Mouse (Mus musculus) v-Abl transformed pro-B cells (cell line): ENCODE data around the gene Wdr19.

Experiments used
- in situ Hi-C, 2 experiments: fragments of 400-800 bp; cut with MboI; formaldehyde crosslinking; loops; one replicate each; pipeline ENCODE4 v1.15.1; 2025; ENCODE audit not compliant: unreplicated experiment in 2 of 2

Wdr19 gene

DNA sequence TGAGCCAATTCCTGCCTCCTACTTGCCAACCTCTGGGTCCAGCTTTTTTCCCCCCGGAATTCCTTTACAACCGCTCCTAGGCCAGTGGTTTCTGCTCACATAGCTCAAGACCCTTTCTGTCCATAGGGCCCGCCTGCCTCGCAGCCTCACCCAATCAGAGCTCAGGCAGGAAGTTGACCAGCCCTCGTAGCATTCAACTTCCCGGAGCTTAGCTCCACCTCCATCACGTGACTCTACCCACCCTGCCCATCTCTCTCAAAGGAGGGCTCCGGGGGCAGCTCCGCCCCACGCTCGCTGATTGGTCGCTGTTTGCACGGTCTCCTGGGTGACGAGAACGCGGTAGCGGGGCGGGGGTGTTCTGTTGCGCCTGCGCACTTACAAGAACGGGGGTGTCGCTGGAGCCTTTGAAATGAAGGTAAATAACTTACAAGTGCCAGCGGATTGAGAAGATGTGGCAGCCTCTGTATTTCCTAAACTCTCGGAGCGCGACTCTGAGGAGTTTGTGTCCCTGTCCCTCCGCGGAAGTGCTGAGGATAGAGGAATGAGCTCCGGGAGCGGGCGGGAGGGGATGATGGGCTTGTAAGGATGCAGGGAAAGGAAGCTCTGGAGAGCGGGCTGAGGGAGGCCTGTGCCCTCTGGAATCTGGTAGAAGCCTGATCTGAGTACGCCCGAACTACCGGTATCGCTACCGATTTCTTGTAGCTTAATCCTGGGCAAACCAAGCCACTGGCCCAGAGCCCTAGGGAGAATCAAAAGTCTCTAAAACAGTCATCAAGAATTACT, at the start of gene Wdr19:
TSS of gene Wdr19 (plus strand) at position 351 of the 783 bp plus-strand sequence.
- in situ Hi-C loops, result loop anchor here (10.0 to 25.0 kb wide), 3 partner anchors 187 to 312 kb away; no protein-coding TSS in a partner anchor

DNA sequence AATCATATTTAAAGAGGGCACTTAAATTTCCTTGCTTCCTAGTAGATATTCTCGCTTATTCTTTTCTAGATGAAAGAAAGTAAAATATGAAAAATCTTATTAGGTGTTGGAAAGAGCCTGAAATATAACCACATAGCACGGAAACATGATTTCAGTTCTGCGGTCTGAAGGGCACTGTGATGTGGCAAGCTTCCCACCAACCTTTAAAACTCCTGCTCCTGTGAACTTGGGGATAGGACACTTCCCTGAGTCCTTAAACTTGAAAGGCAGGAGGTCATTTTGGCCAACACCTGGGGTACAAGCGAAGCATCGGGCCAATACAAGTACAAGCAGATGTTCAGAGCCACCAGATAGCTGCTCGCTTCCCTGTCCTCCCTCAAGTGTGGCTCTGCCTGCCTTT, 49.8 kb upstream of the Wdr19 start:
- in situ Hi-C loops, result no loop called here

- in situ Hi-C loops, result no loop called here
Measured at GRCm38 (mm10) chr5:65150376-65150955, 49.0 kb upstream of the Wdr19 start.

GRCm38 (mm10) chr5:65151276-65151675, 48.2 kb upstream of the Wdr19 start:
- in situ Hi-C loops, result no loop called here

GRCm38 (mm10) chr5:65151767-65152166, 47.7 kb upstream of the Wdr19 start:
- in situ Hi-C loops, result no loop called here

DNA sequence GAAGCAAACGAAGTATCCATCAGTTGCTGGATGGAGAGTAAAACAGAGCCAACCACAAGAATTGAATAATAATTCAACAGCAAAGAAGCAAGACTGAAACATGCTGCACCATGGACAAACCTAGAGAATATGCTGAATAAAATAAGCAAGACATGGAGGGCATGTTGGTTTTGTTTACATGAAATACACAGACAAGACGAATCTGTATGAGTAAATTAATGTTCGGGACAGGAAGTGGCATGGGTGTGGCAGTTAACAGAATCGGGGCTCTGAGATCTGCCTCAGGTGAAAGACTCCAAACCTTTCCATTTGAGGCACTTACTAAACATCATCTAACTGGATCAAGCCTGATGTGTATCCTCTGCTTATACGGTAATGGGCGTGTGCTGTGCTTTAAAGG, 45.2 kb upstream of the Wdr19 start:
- in situ Hi-C loops, result no loop called here

DNA sequence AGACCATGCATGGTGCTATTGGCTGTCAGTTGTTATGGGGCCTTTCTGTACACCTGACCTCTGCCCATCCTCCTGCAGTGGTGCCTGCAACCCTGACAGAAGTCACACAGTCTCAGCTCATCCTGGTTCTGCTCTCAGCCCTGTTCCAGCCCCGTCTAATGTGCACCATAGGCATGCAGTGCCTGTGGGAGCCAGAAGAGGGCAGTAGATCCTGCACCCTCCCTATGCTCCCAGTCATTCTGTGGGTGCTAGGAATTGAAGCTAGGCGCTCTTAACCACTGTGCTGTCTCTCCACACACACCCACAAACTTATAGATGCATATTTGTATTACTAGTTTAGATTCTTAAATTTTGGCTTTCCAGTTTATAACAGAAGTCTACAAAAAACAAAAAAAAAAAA, 42.6 kb upstream of the Wdr19 start:
- in situ Hi-C loops, result no loop called here

GRCm38 (mm10) chr5:65157412-65158381, 41.8 kb upstream of the Wdr19 start:
- in situ Hi-C loops, result no loop called here

DNA sequence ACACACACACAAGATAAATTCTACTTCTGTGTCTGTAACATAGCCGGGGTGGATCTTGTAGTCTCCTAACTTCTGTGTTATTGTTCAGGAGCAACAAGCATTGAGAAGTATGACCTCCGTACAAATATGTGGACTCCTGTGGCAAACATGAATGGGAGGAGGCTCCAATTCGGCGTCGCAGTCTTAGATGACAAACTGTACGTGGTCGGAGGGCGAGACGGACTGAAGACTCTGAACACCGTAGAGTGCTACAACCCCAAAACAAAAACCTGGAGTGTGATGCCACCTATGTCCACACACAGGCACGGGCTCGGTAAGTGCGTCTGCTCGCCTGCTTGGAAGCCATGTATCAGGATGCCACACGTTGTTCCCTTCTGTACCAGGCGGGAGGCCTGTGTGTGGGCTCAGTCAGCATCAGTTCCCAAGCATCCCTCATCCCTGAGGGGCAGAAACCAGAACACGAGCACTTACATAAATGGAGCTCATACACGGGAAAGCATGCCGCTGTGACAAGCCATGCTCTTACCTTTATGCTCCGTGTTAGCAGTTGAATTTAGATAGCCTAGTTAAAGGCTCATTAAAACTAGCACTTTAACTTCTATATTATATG, 40.7 kb upstream of the Wdr19 start:
- in situ Hi-C loops, result no loop called here

GRCm38 (mm10) chr5:65163001-65163400, 36.5 kb upstream of the Wdr19 start:
- in situ Hi-C loops, result no loop called here

DNA sequence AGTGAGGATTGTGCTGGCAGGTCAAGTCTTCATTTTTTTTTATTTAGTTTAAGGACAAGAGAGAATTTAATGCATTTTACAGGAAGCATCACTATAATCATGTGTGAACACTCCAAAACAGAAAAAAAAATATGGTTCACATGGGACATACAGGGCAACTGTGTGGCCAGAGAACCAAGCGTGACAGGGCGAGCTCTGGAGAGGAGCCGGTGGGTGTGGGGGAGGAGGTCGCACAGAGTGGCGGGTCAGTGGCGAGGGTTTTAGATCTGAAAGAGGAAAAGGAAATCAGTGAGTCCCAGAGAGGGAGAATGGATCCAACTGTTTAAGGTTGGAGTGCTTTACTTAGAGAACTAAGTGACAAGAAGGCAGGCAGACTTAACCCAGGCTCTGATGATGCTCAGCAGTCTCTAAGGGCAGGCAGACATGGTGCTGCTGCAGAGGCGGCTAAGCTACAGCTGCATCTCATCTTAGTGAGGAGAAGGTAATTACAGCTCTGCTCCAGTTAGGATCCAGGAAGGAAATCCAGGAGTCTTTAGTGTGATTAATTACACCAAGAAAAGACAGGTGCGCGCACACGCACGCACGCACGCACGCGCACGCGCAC, 35.9 kb upstream of the Wdr19 start:
- in situ Hi-C loops, result no loop called here

DNA sequence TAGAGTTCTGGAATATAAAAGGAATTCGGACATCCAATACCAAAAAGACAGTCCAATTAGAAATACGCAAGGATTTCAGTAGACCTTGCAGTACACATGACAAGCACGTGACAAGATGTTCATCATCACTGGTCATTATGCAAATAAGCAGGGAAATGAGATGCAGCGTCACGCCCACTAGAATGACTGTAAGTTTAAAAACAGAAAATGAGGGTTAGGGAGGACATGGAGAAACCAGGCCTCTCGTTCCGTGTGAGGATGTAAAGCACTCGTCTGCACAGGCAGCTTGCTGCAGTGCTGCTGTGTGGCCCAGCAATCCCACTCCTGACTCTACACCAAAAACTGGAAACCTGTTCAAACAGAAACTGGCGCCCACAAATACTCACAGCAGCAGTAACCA, 29.3 kb upstream of the Wdr19 start:
- in situ Hi-C loops, result no loop called here

GRCm38 (mm10) chr5:65175035-65175917, 24.2 kb upstream of the Wdr19 start:
- in situ Hi-C loops, result no loop called here

- in situ Hi-C loops, result no loop called here
Measured at GRCm38 (mm10) chr5:65175918-65176484, 23.5 kb upstream of the Wdr19 start.

DNA sequence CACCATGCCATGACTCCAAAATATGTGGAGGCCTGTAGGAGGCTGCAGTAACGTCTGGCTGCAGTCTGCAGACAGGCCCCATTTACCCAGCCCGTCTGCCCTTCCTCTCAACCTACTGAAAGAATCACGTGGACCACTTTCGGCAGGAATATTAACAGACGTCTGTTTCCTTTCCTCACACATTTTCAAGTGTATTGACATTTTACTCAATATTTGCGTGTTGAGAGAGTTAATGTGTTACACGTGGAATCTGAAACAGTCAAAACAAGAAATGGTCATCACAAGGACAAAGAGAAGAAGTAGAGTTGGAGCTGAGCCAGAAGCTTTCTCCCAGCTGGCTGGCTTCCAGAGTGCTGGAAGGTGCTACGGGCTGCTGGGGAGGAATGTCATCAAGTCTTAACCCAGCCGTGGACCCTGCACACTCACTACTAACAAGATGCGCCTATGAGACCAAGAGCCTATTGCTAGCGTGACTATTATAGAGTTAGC, 22.4 kb upstream of the Wdr19 start:
- in situ Hi-C loops, result no loop called here

GRCm38 (mm10) chr5:65178477-65178876, 21.0 kb upstream of the Wdr19 start:
- in situ Hi-C loops, result no loop called here

GRCm38 (mm10) chr5:65181160-65181793, 18.2 kb upstream of the Wdr19 start:
- in situ Hi-C loops, result no loop called here

GRCm38 (mm10) chr5:65181794-65182169, 17.7 kb upstream of the Wdr19 start:
- in situ Hi-C loops, result no loop called here
